Mouse (Mus musculus) heart, postnatal 14 days (tissue): ENCODE data around the gene Fam155a. TPM values are rescaled to one million over a fixed set of nuclear protein-coding genes. Genes with fewer than 3 reads are reported as not detected.
"Not testable (repeated sequence)": the region's sequence is repeated elsewhere in the genome, so short reads cannot be mapped to it uniquely, and the experiment has no call there.

Experiments used
- DNase-seq, 2 experiments: peaks; one replicate each; pipeline ENCODE4 v3.0.0; 2021 to 2022
- intact Hi-C: fragments of 180-260 bp; cut with DNase I; formaldehyde crosslinking; loops from one replicate; pipeline ENCODE4 v1.15.1; 2025
- total RNA-seq, 2 experiments: library from RNA; stranded (reverse); gene quantifications; 2 replicates each; pipeline ENCODE4 v1.2.3; 2021

Gene Fam155a
- total RNA-seq, 2 experiments from 2014 or later, result not detected

GRCm38 (mm10) chr8:9694794-9695193, 76.2 kb downstream of the Fam155a start:
- intact Hi-C loops, result no loop called here

DNA sequence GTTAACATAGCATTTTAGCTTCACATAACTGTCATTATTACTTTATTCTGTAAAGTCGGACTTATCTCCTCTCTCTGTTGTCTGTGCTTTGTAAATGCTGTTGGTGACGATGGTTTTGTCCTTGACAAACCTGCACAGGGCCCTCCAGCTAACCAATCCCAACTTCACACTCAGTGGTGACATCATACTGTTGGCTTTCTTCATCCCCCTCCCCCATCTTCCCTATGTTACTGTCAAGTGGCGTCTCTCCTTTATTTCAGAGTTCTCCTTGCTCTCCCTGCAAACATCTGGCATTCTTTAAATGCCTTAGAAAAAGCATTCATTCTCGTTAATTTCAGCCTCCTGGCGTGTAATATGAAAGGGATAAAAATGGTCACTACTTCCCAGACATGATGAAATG, 78.6 kb downstream of the Fam155a start:
- intact Hi-C loops, result no loop called here
- no peak for DNase-seq

More at GRCm38 (mm10) chr8:9694794-9695193, 76.2 kb downstream of the Fam155a start:
- no peak for DNase-seq

DNA sequence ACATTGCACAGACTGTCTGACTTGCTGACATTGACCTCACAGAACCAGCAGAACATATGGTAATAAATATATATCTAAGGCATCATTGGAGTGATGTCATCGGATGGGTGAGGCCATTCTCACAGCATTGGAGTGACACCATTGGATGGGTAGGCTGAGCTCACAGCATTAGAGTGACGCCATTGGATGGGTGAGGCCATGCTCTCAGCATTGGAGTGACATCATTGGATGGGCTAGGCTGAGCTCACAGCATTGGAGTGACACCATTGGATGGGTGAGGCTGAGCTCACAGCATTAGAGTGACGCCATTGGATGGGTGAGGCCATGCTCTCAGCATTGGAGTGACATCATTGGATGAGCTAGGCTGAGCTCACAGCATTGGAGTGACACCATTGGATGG, 110.9 kb downstream of the Fam155a start:
- intact Hi-C loops, DNase-seq: not testable (repeated sequence)

DNA sequence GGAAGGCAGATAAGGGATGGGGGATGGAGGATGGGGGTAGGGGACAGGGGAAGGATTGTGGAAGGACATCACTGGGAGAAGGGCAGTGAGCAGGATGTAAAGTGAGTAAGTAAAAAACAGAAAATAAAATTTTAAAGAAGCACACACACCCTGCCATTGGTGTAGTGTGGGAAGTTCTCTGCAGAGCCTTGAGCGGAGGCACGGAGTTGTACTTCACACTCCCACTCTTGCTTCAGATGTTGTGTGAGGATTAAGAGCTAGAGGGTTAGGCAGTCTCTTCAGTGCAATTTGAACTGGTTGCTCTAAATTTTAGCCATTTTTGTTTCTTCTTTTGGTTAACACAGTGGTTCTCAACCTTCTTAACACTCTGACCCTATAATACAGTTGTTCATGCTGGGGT, 114.1 kb downstream of the Fam155a start:
- no peak for DNase-seq
- intact Hi-C loops, result no loop called here

- no peak for DNase-seq
- intact Hi-C loops, result no loop called here
Measured at GRCm38 (mm10) chr8:9654826-9655225, 116.1 kb downstream of the Fam155a start.

DNA sequence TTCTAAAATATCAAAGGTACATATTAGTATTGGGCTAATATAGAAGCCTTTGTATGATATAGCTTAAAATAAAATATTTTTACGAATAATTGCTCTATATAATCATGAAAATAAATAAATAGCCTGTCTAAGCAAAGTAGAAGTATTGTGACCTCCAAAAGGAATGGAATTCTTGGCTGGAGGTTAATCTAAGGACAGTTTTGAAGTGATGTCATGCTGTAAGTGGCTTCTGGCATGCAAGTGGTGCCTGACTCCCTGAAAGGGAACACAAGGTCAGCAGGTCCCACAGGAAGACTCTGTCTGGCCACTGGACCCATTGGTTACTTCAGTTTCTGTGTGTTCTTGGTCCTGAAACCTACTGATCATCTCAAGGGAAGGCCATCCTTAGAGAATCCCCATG, 117.3 kb downstream of the Fam155a start:
- DNase-seq, result peak in 1 of 2 experiments; percentile 10
- intact Hi-C loops, result no loop called here

GRCm38 (mm10) chr8:9638162-9638561, 132.8 kb downstream of the Fam155a start:
- DNase-seq, result no peak
- intact Hi-C loops, result no loop called here

- intact Hi-C loops, result no loop called here
- peak; percentile 10 to 47 for DNase-seq
Measured at GRCm38 (mm10) chr8:9635240-9635639, 135.7 kb downstream of the Fam155a start.

GRCm38 (mm10) chr8:9607086-9607701, 163.8 kb downstream of the Fam155a start:
- intact Hi-C loops, result no loop called here

GRCm38 (mm10) chr8:9596003-9596402, 175.0 kb downstream of the Fam155a start:
- DNase-seq, result no peak
- intact Hi-C loops, result no loop called here

More at GRCm38 (mm10) chr8:9607086-9607701, 163.8 kb downstream of the Fam155a start:
- no peak for DNase-seq

- intact Hi-C loops, result no loop called here
Measured at GRCm38 (mm10) chr8:9581836-9582235, 189.1 kb downstream of the Fam155a start.

DNA sequence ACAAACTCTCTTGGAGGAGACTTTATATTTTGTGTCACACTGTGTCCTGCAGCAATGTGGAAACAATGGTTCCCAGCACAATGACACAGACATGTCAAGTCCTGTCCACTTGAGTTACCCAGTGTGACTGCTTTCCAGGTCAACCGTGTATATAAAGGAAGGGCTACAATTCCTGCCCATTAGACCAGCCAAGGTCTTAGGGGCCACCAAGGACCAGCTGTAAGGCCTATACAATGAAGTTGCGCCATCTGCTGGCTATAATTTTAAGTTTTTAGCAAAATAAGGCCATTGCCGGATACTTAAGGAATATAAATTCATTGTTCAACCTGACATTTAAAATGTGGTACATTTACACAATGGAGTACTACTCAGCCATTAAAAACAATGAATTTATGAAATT, 190.8 kb downstream of the Fam155a start:
- no peak for DNase-seq
- intact Hi-C loops, result no loop called here

More at GRCm38 (mm10) chr8:9581836-9582235, 189.1 kb downstream of the Fam155a start:
- no peak for DNase-seq

DNA sequence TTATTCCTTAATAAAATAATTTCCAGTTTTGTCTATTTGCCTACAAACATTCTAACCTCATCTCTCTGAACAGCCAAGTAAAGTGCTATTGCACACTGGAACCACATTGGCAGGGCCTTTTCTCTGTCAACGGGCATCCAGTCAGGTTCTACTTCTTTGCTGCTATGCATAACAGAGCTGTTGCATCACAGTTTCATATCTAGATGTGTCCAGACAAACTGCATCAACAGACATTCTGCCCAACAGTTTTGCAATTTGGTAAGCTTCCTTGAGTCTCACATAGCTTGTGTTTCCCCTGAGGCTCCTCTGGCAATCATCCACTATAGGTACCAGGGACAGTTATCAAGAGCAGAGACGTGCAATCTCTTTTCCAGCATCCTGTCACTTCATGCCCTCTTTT, 199.0 kb downstream of the Fam155a start:
- intact Hi-C loops, result loop anchor here (10.0 kb wide), 1 partner anchor 337 kb away; no protein-coding TSS in a partner anchor
- no peak for DNase-seq

GRCm38 (mm10) chr8:9569516-9570170, 201.3 kb downstream of the Fam155a start:
- intact Hi-C loops, result loop anchor here (10.0 kb wide), 1 partner anchor 335 kb away; no protein-coding TSS in a partner anchor

DNA sequence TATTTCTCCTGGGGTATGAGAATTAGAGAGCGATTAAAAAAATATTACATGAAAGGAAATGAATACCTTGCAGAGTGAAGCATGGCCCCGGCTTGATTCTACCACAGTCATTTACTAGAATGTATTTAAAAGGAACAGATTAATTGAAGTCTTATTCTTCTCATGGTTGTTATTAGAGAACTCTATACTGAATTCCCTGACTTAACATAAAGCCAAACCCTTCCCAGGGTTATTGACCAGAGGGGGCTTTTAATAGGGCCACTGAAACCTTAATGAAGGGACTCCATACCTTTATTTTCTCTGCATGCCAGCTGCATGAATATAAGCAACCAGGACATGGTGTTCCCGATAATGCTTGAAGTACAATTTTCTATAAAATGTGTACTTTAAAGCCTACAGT, 221.8 kb downstream of the Fam155a start:
- intact Hi-C loops, result no loop called here
- DNase-seq, result no peak

More at GRCm38 (mm10) chr8:9569516-9570170, 201.3 kb downstream of the Fam155a start:
- DNase-seq, result no peak

DNA sequence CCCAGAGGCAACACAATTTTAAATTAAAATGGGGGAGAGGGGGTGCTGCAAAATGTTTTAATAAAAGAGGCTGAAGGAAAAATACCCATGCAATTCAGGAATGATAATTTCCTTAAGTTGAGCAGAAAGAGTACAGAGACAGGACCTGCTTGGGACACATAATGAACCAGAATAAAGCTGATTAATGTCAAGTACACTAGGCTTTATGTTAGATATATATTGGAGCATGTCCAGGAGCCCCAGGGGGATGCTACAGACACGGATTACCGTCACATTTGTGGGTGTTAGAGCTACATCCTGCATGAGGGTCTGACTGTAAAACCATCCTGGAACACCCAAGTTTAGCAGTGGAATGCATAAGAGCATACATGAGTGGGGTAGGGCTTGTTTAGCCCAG, 223.4 kb downstream of the Fam155a start:
- DNase-seq, result no peak
- intact Hi-C loops, result no loop called here

- intact Hi-C loops, result no loop called here
Measured at GRCm38 (mm10) chr8:9546919-9547557, 223.9 kb downstream of the Fam155a start.

DNA sequence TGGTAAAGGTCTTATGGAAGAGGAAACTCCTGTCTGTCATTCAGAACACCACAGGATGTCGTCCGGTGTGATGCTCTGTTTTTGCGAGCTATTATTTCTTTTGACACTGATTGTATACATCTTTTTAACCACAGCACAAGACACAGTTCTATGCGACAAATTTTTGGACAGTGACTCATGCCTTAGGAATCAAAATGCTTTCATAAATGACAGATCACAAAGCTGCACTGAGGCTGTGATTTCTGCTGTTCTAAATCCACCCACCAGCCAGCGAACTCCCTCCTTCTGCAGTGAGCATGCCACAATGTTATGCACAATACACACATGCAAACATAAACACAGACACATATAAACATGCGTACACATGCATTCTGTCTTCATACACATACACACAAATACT, 224.5 kb downstream of the Fam155a start:
- intact Hi-C loops, result no loop called here

More at GRCm38 (mm10) chr8:9546919-9547557, 223.9 kb downstream of the Fam155a start:
- DNase-seq, result no peak

DNA sequence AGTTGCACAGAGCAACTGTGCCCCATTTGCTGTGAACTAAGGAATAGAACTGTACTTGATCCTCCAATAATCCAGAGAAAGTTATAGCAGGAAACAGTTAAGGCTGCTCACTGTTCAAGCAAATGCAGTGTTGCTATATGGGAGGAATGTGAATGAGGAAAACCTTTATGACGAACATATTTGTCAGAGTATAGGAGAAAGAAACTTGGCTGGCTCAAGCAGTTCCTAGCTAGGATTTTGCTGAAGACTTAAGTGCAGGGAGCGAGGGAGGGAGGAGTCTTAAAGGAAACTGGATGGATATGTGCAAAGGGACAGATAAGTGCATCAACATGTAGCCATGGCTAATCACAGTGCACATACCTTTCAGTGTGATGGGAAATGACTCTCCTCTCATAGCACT, 225.3 kb downstream of the Fam155a start:
- intact Hi-C loops, result no loop called here

More for the DNA sequence above, 224.5 kb downstream of the Fam155a start:
- DNase-seq, result no peak

GRCm38 (mm10) chr8:9535730-9536372, 235.1 kb downstream of the Fam155a start:
- intact Hi-C loops, result no loop called here

More for the DNA sequence above, 225.3 kb downstream of the Fam155a start:
- no peak for DNase-seq

DNA sequence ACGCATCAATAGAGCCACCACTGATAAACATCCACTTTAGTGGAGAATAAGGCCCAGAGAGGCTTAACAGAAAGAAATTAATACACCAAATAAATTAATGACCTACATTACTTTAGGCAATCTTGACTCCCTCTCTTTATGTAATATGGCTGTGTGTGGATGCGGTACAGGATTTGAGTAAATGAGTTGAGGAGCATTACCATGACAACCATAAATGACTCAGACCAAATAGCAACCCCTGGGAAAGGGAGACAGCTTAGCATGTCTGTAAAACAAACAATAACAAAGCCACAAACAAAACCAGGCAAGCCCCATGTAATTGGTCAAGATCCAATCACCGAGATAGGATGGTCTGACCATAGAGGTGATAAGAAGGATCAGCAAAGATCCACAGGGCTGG, 244.4 kb downstream of the Fam155a start:
- no peak for DNase-seq
- intact Hi-C loops, result no loop called here

More at GRCm38 (mm10) chr8:9535730-9536372, 235.1 kb downstream of the Fam155a start:
- no peak for DNase-seq
